Mouse (Mus musculus) kidney, postnatal 36 days (tissue): ENCODE measurements around the gene Prop1.

Source experiments
- DNase-seq, 2 experiments: peaks; one replicate each; pipeline ENCODE4 v3.0.0; 2021 to 2022; ENCODE audit warnings: mixed read lengths in 2 of 2

The Prop1 gene

DNA sequence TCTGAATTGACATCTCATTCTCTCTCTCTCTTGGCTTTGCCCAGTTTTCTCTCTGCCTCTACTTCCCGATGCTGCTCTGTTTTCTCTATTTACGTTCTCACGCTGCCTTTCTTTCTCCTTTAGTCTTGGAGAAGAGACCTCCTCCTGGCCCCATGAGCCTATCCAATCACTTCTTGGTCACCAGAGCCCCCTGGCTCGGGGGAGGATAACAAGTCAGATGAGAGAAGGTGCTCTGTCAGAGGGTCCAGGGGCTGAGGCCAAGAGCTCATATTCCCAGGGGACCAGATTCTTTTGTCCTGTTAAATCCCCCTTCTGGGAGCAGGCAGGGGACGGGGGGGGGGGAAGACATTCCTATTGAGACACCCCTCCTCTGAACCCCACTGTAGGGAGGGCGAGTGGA, at the start of gene Prop1:
Gene Prop1, minus strand, starts transcription at position 101 of the 400 bp plus-strand sequence.
- no peak for DNase-seq

GRCm38 (mm10) chr11:51003296-51003695, 49.7 kb upstream of the Prop1 start, which contains the start of gene Olfr51:
Gene Olfr51 (plus strand): TSS chr11:51003596.
- DNase-seq: no peak

DNA sequence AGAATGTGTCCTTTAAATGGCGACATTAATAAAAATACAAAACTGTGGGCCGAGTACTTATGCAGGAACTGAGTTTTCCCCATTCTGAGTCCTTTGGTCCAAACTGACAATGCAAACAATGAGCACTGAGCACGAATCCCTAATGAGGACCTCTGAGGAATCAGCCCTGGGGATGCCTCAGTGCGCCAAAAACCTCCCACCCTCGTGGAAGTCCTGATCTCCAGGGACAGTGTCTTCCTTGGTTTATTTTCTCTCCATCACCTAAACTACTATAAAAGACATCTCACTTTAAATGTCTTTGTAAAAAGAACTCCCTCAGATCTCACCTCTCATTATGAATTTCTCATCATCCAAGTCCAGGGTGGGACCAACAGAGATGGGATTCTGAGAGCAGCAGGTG, 28.1 kb upstream of the Prop1 start, which contains the start of gene Olfr1377:
Gene Olfr1377, plus strand, starts transcription at position 301 of the 400 bp plus-strand sequence.
- no peak for DNase-seq

DNA sequence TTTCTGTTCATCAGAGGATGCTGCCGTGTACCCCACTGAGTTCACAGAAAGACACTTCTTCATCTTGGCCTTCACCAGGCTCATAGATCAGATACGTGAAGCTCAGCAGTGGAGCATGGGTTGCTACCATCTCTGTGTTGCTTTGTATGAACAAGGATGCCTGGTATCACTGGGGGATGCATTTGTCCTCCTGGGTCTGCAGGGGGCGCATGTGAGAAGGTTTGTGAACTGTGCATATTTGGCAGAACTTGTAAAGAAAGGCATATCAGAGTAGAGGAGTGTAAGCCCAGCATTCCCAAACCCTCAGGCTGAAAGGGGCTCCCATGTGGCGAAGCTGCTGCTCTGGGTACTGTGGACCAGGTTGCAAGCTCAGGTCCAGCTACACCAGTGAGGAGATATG, 23.7 kb upstream of the Prop1 start:
- DNase-seq: peak in 1 of 2 experiments; percentile 14

DNA sequence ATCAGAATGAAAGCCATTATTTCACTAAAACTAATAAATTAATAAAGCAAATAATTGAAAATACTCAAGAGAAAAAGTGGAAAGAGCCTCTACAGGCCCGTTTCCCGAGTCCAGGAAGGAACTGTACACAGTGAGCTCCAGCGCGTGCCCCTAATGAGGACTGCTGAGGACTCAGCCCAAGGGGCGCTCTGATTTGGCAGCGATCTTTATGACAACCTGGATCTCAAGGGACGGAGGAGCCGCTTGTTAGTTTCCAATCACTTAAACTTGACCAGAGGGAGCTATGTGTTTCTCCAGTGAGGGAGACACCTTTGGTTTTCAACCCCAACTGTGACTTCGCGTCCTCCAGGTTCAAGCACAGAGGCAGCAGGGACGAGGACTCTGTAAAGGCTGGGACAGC, 12.7 kb upstream of the Prop1 start, which contains the start of gene Olfr1378:
Gene Olfr1378, plus strand, starts transcription at position 301 of the 400 bp plus-strand sequence.
- no peak for DNase-seq

DNA sequence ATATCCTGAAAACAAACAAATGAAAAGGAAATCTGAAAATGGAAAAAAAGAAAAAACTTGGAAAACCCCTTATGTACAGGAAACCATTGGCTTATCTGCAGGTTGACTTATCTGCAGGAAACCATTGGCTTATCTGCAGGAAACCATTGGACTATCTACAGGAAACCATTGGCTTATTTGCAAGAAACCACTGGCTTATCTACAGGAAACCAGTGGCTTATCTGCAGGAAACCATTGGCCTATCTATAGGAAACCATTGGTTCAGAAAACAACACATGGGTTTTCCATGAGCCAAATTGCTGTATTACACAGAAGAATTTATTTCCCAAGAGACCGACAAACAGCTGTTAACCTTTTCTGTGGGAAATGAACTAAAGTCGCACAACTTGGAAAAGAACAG, 11.3 kb upstream of the Prop1 start:
- peak in 1 of 2 experiments; percentile 40 for DNase-seq

GRCm38 (mm10) chr11:50952290-50952689, 1.3 kb downstream of the Prop1 start:
- DNase-seq: peak in 1 of 2 experiments; percentile 17

- DNase-seq: no peak
Observed at GRCm38 (mm10) chr11:50943506-50943905, 10.1 kb downstream of the Prop1 start, which contains the start of gene 4933414I15Rik. Gene 4933414I15Rik (minus strand): TSS chr11:50943765.

GRCm38 (mm10) chr11:50942386-50942785, 11.2 kb downstream of the Prop1 start:
- DNase-seq: no peak

GRCm38 (mm10) chr11:50939621-50940366, 13.8 kb downstream of the Prop1 start:
- DNase-seq: peak; percentile 32 to 49

- no peak for DNase-seq
Observed at GRCm38 (mm10) chr11:50938435-50938834, 15.1 kb downstream of the Prop1 start.

- no peak for DNase-seq
Observed at GRCm38 (mm10) chr11:50932040-50932439, 21.5 kb downstream of the Prop1 start.

- peak; percentile 91 to 93 for DNase-seq
Observed at GRCm38 (mm10) chr11:50931451-50931866, 22.1 kb downstream of the Prop1 start, which contains the start of gene Zfp354b. Gene Zfp354b (minus strand): TSS chr11:50931633.

GRCm38 (mm10) chr11:50931021-50931420, 22.5 kb downstream of the Prop1 start:
- peak; percentile 42 to 60 for DNase-seq

DNA sequence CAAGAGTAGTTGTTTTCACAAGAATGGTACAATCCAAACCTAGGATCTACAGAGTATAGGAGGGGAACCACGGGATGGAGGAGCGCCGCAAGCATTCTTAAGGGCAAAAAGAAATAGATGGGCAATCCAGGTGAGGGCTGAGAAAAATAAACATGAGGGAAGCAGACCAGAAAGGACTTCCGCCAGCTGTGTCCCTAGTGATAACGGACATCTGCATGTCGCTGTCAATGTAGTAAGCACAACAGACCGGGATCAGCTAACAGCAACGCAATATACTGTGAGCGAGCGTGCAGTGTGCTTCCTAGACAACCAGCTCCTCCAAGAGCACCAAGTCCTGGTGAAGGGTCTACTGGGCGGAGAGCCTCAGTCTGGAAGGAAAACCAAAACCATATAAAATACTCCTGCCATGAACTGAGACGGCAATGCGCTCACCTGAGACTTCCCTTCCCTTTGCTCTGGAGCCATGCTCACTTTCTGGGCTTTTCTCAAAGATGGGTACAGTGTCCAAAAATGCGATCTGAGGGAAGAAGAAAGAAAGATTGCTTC, 23.0 kb downstream of the Prop1 start:
- no peak for DNase-seq

DNA sequence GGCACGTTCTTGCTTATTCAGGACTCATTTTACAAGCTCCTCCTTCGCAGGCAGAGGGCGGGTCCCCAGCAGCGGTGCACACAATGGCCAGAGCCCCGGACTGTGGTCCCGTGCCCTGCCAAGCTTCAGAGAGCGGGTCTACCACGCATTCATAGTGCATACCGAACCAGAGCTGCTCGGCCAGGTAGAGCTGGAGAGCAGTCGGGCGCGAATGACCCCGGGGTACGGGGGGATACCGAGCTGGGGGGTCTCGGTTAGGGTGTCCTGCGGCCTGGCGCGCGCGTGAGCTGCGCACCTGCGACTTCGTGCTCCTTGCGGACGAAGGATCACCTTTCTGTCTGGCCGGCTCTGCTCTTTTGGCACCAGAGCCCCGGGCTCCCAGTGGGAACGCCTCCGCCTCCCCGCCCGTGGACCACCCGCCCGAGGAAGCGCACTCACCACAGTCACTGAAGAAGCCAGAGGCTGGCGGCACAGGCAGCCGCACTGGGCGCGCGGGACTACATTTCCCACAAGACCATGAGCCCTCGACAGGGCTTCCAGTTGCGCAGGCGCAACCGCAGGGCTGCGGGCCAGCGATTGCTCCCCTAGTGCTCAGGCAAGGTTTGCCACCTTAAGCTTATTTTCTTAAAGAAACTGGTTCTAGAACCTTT, 37.8 kb downstream of the Prop1 start, which contains the start of gene Zfp2:
Gene Zfp2, minus strand, starts transcription at position 495 of the 650 bp plus-strand sequence.
- DNase-seq: peak; percentile 94 to 95

DNA sequence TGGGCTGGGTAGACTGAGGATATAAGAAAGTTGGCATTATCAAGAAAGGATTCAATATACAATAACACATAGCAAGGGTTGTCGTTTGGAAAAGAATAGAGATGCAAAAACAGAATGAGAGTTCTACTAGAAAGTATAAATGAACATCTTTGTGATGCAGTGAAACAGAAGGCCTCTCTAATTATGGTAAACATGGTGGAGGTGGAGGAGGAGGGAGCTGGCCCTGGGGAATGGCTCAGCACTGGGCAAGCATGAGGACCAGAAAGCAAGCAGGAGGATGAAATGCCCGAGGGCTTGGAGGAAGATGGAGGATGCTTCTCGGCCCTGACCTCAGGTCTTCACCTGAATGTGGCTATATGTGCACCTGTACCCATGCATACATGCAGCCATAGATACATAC, 39.1 kb downstream of the Prop1 start:
- no peak for DNase-seq

DNA sequence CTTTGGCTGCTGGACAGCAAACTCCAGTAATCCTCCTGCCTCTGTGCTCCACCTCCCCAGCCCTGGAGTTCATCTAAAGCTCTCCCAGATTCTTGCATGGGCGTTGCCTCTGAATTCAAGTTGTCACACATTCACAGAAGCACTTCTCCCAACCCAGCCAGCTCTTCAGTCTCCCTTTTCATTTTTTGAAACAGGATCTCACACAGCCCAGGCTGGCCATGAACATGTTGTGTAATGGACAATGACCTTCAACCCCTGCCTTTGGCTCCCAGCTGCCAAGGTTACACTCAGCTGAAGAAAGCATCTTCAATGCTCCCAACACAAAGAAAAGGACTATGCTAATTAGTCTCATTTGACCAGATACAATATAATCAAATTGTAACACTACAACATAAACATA, 40.3 kb downstream of the Prop1 start:
- peak; percentile 2 to 24 for DNase-seq

DNA sequence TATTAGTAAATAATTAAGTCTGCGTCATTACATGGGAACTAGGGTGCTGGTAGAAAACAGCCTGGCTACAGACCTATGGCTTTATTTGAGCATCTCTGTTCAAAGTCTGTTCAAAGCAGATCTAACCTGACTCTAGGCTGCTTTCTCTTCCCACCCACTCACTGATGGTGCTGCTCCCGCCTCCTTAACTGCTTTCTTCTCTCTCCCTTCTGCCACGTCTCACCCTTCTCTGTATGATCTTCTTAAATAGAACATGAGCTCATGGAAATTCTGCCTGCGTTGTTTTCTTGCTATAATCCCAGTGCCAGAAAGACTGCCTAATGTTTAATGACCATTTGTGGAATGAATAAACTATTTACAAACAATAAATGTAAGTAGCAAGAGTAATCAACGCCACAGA, 45.4 kb downstream of the Prop1 start:
- no peak for DNase-seq
